Mouse (Mus musculus): ENCODE measurements around the gene Casc3. TPM values are rescaled to one million over a fixed set of nuclear protein-coding genes. Genes with fewer than 3 reads are reported as not detected.
A peak's percentile ranks its signal among the peaks of the same experiment; 100 is the strongest.

The Casc3 gene
- polyA plus RNA-seq, 1 experiment from 2014 or later: 7.0 TPM

- WGBS (ENCODE audit: insufficient replicate concordance): under 1% methylated on average over 20 of the region's 20 CpGs
- peak; percentile 90 for DNase-seq
Measured at GRCm38 (mm10) chr11:98783236-98783696, 21.4 kb upstream of the Casc3 start.

DNA sequence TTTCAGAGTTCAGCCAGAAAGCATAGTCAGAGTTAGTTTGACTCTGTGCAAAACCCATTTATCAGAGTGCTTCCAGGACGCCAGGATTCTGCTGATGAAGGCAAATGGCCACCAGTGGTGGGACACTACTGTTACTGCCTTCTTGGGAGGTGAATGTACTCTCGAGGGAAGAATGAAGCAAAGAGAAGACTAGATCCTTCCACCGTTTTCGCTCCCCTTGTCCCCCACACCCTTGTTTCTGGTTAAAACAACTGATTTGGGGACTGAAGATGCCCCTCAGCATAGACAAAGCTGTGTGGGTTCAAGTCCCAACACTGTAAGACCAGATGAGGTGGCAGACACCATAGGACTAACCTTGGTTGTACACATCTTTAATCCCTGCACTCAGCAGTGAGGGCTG is 20.6 kb upstream of the Casc3 start:
- 62% methylated on average over 4 of the region's 4 CpGs for WGBS (ENCODE audit: insufficient replicate concordance)
- H3K27me3 ChIP-seq (ENCODE audit: insufficient read depth, low read length): no peaks in the 10 kb centered on the region
- no peak overlapping the region for H3K4me2 ChIP-seq (ENCODE audit: low read depth, low read length)
- ATAC-seq: no peak
- H3K4me1 ChIP-seq (ENCODE audit: insufficient read depth): peaks cover 55% of the 10 kb centered on the region
- H3K27ac ChIP-seq (ENCODE audit: low read depth): peak overlapping the region; percentile 98
- H3K9me3 ChIP-seq (ENCODE audit: low read length): no peaks in the 10 kb centered on the region
- H3K36me3 ChIP-seq (replicated peaks; ENCODE audit: insufficient read depth, low read length): no peaks in the 10 kb centered on the region
- H3K4me3 ChIP-seq (ENCODE audit: low read depth, low read length): no peak overlapping the region
- no peak for DNase-seq
- no peak overlapping the region for H3K9ac ChIP-seq (replicated peaks)
- TF ChIP-seq CTCF (IDR thresholded peaks at IDR 0.05; ENCODE audit: low read depth) (no peak), EP300 (IDR thresholded peaks at IDR 0.05; ENCODE audit: low read depth) (no peak)

More at GRCm38 (mm10) chr11:98783236-98783696, 21.4 kb upstream of the Casc3 start:
- Histone ChIP-seq H3K4me2 (ENCODE audit: low read depth, low read length) (peak overlapping the region; percentile 74), H3K9ac (replicated peaks) (peak overlapping the region; percentile 63), H3K27ac (ENCODE audit: low read depth) (peak overlapping the region; percentile 98), H3K4me3 (ENCODE audit: low read depth, low read length) (peak overlapping the region; percentile 35), H3K4me1 (ENCODE audit: insufficient read depth) (peaks cover 50% of the 10 kb centered on the region), H3K27me3 (ENCODE audit: insufficient read depth, low read length) (no peaks in the 10 kb centered on the region), H3K36me3 (replicated peaks; ENCODE audit: insufficient read depth, low read length) (no peaks in the 10 kb centered on the region), H3K9me3 (ENCODE audit: low read length) (no peaks in the 10 kb centered on the region)
- TF ChIP-seq CTCF (IDR thresholded peaks at IDR 0.05; ENCODE audit: low read depth): no peak
- TF ChIP-seq EP300 (IDR thresholded peaks at IDR 0.05; ENCODE audit: low read depth): peak; percentile 86
- ATAC-seq: peak; percentile 82

GRCm38 (mm10) chr11:98785214-98785613 is 19.5 kb upstream of the Casc3 start:
- peaks cover 61% of the 10 kb centered on the region for H3K4me1 ChIP-seq (ENCODE audit: insufficient read depth)
- no peaks in the 10 kb centered on the region for H3K36me3 ChIP-seq (replicated peaks; ENCODE audit: insufficient read depth, low read length)
- ATAC-seq: no peak

GRCm38 (mm10) chr11:98785772-98786281 is 18.9 kb upstream of the Casc3 start:
- 2% methylated on average over 12 of the region's 12 CpGs for WGBS (ENCODE audit: insufficient replicate concordance)
- no peaks in the 10 kb centered on the region for H3K9me3 ChIP-seq (ENCODE audit: low read length)
- peaks cover 61% of the 10 kb centered on the region for H3K4me1 ChIP-seq (ENCODE audit: insufficient read depth)
- TF ChIP-seq CTCF (IDR thresholded peaks at IDR 0.05; ENCODE audit: low read depth) (peak; percentile 71), EP300 (IDR thresholded peaks at IDR 0.05; ENCODE audit: low read depth) (no peak)
- no peaks in the 10 kb centered on the region for H3K27me3 ChIP-seq (ENCODE audit: insufficient read depth, low read length)
- no peaks in the 10 kb centered on the region for H3K36me3 ChIP-seq (replicated peaks; ENCODE audit: insufficient read depth, low read length)
- H3K4me2 ChIP-seq (ENCODE audit: low read depth, low read length): peak overlapping the region; percentile 65
- H3K4me3 ChIP-seq (ENCODE audit: low read depth, low read length): 0 out of 2 replicates have a peak overlapping the region, but pooled peaks have one; percentile 14
- ATAC-seq: no peak
- H3K27ac ChIP-seq (ENCODE audit: low read depth): peak overlapping the region; percentile 91
- peak; percentile 75 for DNase-seq
- H3K9ac ChIP-seq (replicated peaks): peak overlapping the region; percentile 46

More at GRCm38 (mm10) chr11:98785214-98785613, 19.5 kb upstream of the Casc3 start:
- WGBS (ENCODE audit: insufficient replicate concordance): 65% methylated on average over 10 of the region's 10 CpGs
- no peak for TF ChIP-seq CTCF (IDR thresholded peaks at IDR 0.05; ENCODE audit: low read depth)
- DNase-seq: no peak
- Histone ChIP-seq H3K4me2 (ENCODE audit: low read depth, low read length) (peak overlapping the region; percentile 65; the same call in 1 of the 2 replicates), H3K9me3 (ENCODE audit: low read length) (no peaks in the 10 kb centered on the region), H3K27me3 (ENCODE audit: insufficient read depth, low read length) (no peaks in the 10 kb centered on the region), H3K9ac (replicated peaks) (peak overlapping the region; percentile 33), H3K4me3 (ENCODE audit: low read depth, low read length) (no peak overlapping the region), H3K27ac (ENCODE audit: low read depth) (peak overlapping the region; percentile 91)

GRCm38 (mm10) chr11:98786359-98787214 is 18.1 kb upstream of the Casc3 start:
- WGBS (ENCODE audit: insufficient replicate concordance): 1% methylated on average over 11 of the region's 15 CpGs
- peaks cover 60% of the 10 kb centered on the region for H3K4me1 ChIP-seq (ENCODE audit: insufficient read depth)
- no peak; the same call in 1 of the 2 replicates for TF ChIP-seq EP300 (IDR thresholded peaks at IDR 0.05; ENCODE audit: low read depth)
- peak; percentile 94 for TF ChIP-seq CTCF (IDR thresholded peaks at IDR 0.05; ENCODE audit: low read depth)
- 0 out of 2 replicates have a peak overlapping the region, but pooled peaks have one; percentile 14 for H3K4me3 ChIP-seq (ENCODE audit: low read depth, low read length)
- ATAC-seq (peak; percentile 70), DNase-seq (peak; percentile 91)
- H3K9ac ChIP-seq (replicated peaks): peak overlapping the region; percentile 46
- H3K9me3 ChIP-seq (ENCODE audit: low read length): no peaks in the 10 kb centered on the region
- no peaks in the 10 kb centered on the region for H3K36me3 ChIP-seq (replicated peaks; ENCODE audit: insufficient read depth, low read length)
- no peaks in the 10 kb centered on the region for H3K27me3 ChIP-seq (ENCODE audit: insufficient read depth, low read length)
- peak overlapping the region; percentile 91 for H3K27ac ChIP-seq (ENCODE audit: low read depth)
- H3K4me2 ChIP-seq (ENCODE audit: low read depth, low read length): peak overlapping the region; percentile 65

GRCm38 (mm10) chr11:98787229-98787628 is 17.5 kb upstream of the Casc3 start:
- 32% methylated on average over 7 of the region's 7 CpGs for WGBS (ENCODE audit: insufficient replicate concordance)
- Histone ChIP-seq H3K4me1 (ENCODE audit: insufficient read depth) (peaks cover 54% of the 10 kb centered on the region), H3K9me3 (ENCODE audit: low read length) (no peaks in the 10 kb centered on the region), H3K27me3 (ENCODE audit: insufficient read depth, low read length) (no peaks in the 10 kb centered on the region), H3K4me2 (ENCODE audit: low read depth, low read length) (no peak overlapping the region; the same call in 1 of the 2 replicates), H3K4me3 (ENCODE audit: low read depth, low read length) (no peak overlapping the region), H3K27ac (ENCODE audit: low read depth) (peak overlapping the region; percentile 91; the same call in 1 of the 2 replicates), H3K9ac (replicated peaks) (no peak overlapping the region), H3K36me3 (replicated peaks; ENCODE audit: insufficient read depth, low read length) (no peaks in the 10 kb centered on the region)
- DNase-seq (no peak), ATAC-seq (no peak)
- no peak for TF ChIP-seq CTCF (IDR thresholded peaks at IDR 0.05; ENCODE audit: low read depth)

Data from liver, postnatal 0 days (tissue).